Mouse (Mus musculus) adrenal gland, postnatal 10 days (tissue): ENCODE data around the gene Cenpf. TPM values are rescaled to one million over a fixed set of nuclear protein-coding genes. Genes with fewer than 3 reads are reported as not detected.

Experiments used
- DNase-seq: peaks from one replicate; pipeline ENCODE4 v3.0.0; 2021; ENCODE audit warnings: mixed read lengths
- long read RNA-seq, 2 experiments: library from polyadenylated mRNA; stranded (forward); transcript quantifications; one replicate each; pipeline ENCODE4 v2.0.0; 2021
- total RNA-seq, 2 experiments: library from RNA; stranded (reverse); gene quantifications; 2 replicates each; pipeline ENCODE4 v1.2.3; 2021

The Cenpf gene
- 10 to 100 TPM; 12.0 to 16.0 TPM for total RNA-seq
- long read RNA-seq, experiment 1, partial matches to known transcripts: 10 of 14 reads
- long read RNA-seq, experiment 1, other reads (novel, unspliced or antisense): 3 of 14 reads
- long read RNA-seq, experiment 2, full-length matches to known transcripts: 1 of 2 reads
- long read RNA-seq, experiment 2, partial matches to known transcripts: 0 of 2 reads
- long read RNA-seq, experiment 2, other reads (novel, unspliced or antisense): 1 of 2 reads

DNA sequence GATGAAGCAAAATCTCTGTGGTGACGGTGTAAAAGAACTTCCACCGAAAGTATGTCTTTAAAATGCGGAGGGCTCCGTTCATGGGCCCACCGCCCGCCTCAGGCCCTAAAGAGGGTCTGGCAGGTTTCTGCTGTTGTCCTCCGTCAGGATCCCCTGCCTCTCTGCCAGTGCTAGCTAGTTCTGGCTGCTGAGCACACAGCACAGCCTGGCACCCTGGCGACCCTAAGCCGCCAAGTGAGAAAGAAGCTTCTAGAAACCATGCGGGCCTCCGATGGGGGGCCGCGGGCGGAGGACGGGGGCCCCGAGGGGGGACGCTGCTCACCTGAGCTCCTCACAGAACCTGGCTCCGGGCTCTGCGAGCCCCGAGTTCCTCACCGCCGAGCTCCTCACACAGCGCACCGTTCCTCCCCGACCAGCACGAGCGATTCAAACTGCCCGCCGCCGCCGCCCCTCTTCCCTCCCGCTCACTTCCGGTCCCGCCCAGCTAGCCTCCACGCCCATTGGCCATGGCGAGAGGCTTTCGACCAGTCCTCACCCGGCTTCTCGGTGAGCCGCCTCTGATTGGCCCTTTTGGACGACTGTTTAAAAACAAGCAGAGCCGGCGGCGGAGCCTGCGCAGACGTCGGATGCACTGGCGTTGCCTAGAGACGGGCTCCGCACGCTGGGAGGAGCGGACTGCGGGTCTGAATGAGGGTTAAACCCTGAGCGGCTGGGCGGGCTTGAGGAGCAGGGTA is at the start of gene Cenpf:
Gene Cenpf (minus strand): TSS at position 433 of the 734 bp plus-strand sequence.
- peak; percentile 98 for DNase-seq

DNA sequence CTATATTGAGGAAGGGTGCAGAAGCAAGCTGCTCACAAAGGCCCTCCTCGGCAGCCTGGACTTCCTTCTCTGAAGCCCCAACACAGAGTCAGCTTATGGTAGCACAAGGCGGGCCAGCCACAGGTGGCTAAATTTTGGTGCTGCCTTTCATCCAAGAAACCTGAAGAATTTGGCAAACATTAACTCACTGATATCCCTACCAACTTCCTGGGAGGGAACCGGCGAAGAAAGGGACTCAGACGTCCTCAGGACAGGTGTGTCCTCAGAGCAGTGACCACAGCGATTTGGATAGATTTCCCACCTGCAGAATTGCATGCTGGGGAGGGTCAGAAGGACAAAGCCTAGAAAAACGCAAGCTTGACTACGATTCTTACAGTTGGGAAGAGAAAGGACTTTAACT is 44.3 kb upstream of the Cenpf start:
- no peak for DNase-seq

DNA sequence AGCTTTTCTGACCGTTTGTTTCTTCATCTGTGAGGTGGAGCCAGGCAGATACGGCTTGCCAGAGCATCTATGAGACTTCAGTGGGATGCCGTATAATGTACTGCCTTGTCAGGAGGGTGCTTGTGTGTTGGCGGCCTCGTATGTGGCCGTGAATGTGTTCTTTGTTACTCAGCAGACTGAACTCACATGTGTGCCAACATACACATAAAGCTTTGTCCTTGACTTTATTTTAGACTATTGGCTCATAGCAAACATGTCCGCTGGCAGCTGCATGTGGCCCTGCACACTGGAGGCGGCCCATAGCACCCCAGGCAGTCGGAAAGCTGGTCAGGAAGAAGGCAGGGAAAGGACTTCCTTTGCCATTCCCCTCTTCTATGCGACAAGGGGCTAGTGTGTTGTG is 43.8 kb upstream of the Cenpf start:
- peak; percentile 22 for DNase-seq

- DNase-seq: no peak
Measured at GRCm38 (mm10) chr1:189729141-189729815, 41.4 kb upstream of the Cenpf start.

DNA sequence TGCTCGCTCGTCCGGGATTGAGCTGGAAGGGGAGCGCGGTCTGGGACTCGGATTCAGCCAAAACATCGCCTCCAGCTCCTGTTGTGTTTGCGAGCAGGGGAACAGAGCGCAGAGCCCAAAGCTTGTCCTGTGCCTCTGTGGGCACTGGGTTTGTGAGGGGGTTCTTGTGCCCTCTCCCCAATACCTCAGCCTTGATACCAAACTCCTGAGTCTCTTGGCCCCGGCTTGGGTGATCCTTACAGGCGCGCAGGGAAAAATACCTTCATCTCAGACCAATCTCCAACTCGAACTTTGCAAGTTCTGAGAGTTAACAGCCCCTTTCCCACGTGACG is 40.9 kb upstream of the Cenpf start:
- no peak for DNase-seq

DNA sequence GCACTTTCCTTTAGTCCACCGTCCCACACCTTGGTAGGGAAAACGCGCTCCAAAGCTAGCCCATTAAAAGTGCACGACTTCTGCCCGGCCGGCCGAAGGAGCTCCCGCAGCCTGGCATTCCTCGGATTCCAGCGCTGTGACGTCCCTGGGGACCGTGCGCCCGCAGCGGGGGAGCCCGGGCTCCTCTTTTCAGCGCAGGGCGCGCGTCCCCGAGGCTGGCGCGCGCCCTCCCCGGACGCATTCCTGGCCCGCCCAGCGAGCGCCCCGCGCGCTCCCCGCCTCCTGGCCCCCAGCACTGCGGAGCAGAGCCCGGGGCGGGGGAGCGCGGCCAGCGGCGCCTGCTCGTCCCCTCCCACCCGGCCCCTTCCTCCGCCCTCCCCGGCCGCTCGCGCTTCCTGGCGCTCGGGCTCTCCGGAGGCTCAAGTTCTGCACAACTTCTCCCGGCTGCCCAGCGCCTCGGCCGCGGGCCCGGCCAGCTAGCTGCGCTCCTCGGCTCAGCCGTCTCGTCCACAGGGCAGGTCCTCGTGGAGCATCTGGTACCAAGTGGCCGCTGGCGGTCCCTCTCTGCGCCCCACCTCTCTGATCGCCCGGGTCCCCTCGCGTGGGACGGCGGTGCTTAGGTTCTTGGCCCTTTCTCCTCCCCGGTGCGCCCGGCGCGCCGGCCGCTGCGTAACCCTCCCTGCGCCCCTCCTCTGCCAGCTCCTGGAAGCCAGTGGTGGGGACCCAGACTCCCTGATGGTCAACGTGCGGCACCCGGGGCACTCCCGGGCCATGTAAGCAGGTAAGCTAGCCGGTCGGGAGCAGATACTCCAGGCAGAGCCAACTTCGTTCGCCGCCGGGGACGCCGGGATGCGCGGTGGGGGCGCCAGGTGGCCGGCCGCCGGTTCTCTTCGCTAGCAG is 40.2 kb upstream of the Cenpf start, which contains the start of gene Ptpn14:
Gene Ptpn14 (plus strand): TSS at position 385 of the 900 bp plus-strand sequence.
- DNase-seq: peak; percentile 92

DNA sequence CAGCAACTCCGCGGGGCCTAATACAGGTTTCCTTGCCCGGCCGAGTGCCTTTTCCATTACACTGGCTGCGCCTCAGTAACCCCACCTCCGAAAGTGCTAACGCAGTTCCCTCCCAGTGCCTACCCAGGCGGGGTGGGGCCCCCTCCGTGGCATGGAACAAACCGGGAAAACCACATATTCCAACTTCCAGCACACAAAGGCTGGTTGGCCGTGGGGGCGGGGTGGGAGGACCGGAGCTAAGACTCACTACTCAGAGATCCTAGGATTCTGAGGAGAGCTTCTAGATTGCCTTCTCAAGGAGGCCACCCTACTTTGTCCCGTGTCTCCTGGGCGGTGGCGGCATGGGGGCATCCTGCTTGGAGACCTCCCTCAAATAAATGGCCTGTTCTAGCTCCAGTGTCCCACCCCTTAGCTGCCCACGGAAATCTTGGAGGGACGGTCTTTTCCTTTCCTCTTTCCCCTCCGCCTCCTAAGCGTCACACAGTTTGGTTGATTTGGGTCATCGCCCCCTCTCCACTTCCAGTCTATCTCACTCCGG is 39.5 kb upstream of the Cenpf start:
- DNase-seq: peak; percentile 78

GRCm38 (mm10) chr1:189726121-189726520 is 38.2 kb upstream of the Cenpf start:
- no peak for DNase-seq

- no peak for DNase-seq
Measured at GRCm38 (mm10) chr1:189718600-189718999, 30.7 kb upstream of the Cenpf start.

DNA sequence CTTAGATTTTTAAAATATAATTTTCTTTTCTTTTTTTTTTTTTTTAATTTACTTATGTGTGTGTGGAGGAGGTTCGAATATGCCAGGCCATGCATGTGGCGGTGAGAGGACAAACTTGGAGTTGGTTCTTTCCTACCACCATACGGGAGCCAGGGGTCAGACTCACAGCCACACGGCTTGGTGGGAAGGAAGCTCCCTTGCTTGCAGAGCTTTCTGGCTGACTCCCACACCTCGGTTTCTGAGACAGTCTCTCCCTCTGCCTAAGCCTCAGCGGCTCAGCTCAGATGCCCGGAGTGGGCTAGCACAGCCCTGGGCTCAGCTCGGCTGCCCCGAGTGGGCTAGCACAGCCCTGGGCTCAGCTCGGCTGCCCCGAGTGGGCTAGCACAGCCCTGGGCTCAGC is 29.7 kb upstream of the Cenpf start:
- no peak for DNase-seq

- DNase-seq: no peak
Measured at GRCm38 (mm10) chr1:189715915-189716797, 28.3 kb upstream of the Cenpf start.

DNA sequence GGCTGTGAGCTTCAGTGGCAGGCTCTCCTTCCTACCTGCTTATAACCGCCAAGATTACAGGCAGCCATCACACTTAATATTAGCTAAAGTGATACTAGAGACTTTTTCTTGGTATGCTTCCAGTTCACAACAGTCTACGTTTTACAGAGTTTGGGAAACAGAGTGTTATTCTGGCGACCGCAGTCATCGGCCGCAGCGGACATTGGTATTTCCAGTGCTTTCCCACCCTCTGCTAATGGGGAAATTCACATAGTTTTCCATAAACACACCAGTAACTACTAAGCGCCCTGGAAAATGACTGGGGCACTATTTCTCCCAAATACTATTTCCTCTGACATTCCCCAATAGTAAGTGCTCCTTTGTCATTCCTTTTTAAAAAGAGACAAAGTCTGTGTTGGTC is 21.1 kb upstream of the Cenpf start:
- no peak for DNase-seq

GRCm38 (mm10) chr1:189707419-189707818 is 19.5 kb upstream of the Cenpf start:
- no peak for DNase-seq

DNA sequence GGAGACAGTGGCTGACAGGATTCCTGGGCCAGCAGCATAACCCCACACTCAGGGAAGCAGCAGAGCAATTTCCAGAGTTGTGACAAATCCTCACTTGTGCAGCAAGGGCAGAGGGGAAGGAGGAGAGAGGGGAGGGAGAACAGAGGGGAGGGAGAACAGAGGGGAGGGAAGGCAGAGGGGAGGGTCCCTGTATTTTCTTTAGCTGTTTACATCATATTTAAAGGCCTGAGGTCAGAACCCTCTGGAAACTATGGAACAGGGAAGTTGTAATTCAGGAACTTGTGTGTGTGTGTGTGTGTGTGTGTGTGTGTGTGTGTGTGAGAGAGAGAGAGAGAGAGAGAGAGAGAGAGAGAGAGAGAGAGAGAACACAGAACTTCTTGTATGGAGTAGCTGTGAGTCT is 19.1 kb upstream of the Cenpf start:
- DNase-seq: no peak

DNA sequence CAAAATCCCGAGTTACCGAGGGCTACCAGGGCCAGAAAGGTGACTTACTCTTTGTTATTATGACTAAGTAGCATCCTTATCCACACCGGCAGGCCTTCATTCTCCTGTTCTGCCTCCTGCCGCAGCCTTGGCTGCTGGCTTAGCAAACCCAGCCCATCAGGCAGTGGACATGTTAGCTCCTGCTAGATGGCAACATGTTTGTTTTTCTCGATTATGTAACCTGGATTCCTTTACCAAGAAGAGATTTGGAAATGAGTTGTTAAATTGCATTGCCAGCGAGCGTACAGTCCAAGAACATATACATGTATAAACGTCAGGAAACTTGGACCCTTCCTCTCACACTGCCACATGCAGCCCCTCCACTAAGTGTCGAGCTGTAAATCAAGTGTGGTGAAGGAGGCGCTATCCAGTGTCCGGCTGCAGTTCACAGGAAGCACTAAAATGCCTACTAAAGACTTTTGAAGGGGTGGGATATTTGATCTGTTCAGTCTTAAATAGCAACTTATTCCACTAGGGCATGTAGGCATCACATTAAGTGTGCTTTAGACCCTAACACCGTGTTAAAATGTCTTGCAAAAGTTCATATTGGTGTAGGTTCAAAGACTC is 18.3 kb upstream of the Cenpf start:
- no peak for DNase-seq

GRCm38 (mm10) chr1:189703591-189703990 is 15.7 kb upstream of the Cenpf start:
- DNase-seq: no peak

DNA sequence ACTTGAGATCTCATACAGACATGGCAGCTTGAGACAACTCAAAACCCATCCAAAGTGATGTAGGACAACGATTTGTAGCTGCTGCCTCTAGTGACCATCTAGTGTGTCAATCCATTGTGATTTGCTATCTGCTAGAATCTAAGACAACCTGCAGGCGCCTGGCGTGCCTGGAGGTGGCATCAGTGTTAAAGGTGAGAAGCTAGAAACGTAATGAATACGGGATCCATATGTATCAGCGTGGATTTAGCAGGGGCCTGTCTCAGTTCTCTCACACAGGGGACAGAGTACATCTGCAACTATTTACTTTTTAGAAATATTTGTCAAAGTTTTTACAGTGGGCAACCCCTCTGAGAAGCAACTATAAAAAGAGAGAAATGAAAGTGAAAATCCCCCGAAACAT is 15.3 kb upstream of the Cenpf start:
- DNase-seq: no peak

- DNase-seq: peak; percentile 83
Measured at GRCm38 (mm10) chr1:189700990-189701389, 13.1 kb upstream of the Cenpf start.

DNA sequence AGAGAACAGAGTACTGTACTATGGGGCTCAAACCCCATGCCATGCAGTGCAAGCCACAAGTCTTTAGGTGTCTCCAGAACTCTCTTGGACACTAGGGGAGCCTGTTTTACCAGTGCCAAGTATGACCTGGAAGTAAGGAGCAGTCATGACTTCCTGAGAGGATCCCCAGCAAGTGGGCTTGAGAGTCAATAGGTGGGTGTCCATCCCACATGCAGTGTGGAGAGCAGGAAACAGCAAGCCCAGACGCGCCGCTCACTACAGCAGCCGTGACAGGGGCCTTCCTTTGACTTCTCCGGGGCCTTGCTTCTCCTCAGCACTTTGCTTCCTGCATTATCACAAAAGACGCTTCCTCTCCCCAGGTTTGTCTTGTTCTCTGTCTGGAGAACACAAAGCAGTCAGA is 12.3 kb upstream of the Cenpf start:
- DNase-seq: no peak

GRCm38 (mm10) chr1:189698416-189698815 is 10.5 kb upstream of the Cenpf start:
- no peak for DNase-seq

DNA sequence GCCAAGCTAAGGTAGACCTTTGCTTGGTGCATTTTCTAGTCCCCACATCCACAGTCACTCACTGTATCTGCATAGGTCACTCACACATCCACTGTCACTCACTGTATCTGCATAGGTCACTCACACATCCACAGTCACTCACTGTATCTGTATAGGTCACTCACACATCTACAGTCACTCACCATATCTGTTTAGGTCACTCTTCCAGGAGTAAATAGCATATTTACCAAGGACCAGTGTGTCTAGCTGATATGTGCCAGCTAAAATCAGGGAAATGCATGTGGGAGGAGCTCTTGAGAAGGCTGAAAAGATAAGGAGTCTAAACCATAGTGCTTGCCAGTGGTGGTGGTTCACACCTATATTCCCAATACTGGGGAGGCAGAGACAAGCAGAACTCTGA is 7.4 kb upstream of the Cenpf start:
- no peak for DNase-seq
